Mouse (Mus musculus) heart, adult 18-20 months (tissue): ENCODE measurements at regions not wholly inside any gene's neighbourhood (a gene's known extent, or its start where the extent isn't known, plus 50 kb on each side); places are given as distances from the start of the nearest gene placed in this dataset.

Source experiments
- DNase-seq, 2 experiments: peaks; one replicate each; pipeline ENCODE4 v3.0.0; 2021 to 2022; ENCODE audit warnings: mixed read lengths in 1 of 2

DNA sequence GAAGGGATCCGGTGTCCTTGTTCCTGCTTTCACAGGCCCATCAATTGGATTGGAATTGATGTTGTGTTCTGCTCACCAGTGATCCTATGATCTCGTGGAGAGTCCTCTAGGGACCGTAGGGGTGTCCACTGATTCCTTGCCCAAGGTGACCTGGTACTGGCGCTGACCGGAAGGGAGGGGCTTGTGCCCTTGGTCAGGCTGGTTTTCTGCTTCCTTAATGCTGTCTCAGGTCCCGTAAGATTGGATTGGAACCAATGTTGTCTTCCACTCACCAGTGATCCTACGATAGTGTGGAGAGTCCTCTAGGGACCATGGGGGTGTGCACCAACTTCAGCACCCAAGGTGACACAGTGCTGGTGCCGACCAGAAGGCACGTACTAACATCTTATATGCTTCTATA, 324.9 kb upstream of the Ptchd4 start:
- no peak for DNase-seq

DNA sequence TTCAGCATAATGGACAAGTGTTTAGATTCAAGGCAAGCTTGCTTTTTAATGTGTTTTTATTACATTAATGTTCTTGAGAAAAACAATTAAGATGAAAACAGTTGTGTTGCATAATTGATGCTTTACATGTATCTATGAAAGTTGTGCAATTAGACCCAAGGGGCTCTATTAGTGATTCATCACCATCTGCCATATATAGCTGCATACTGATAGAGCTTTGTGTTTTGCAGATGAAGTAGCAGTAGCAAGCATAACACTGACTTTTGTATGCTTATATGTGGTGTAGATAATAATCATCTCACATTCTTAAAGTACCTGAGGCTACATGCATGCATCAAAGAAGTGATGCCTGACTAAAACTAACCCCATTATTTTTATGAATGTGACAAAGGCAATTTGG, 307.3 kb upstream of the Ptchd4 start:
- DNase-seq: no peak

DNA sequence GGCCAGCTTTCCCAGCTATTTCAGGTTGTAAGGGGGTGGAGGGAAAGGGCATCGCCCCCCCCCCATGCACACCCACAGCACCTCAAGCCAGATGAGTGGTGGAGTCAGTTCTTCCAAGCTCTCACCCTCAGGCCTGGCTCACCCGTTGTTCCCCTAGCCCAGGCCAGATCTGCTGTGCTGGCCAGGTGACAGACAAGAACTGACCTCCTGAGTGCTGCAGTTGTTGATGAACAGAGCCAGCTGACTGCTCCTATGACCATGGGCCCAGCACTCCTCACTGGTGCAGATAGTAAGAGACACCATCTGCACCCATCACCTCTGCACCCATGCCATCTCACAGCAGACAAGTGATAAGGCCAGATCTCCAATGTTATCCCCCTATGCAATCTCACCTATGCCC, 291.5 kb upstream of the Ptchd4 start:
- no peak for DNase-seq

DNA sequence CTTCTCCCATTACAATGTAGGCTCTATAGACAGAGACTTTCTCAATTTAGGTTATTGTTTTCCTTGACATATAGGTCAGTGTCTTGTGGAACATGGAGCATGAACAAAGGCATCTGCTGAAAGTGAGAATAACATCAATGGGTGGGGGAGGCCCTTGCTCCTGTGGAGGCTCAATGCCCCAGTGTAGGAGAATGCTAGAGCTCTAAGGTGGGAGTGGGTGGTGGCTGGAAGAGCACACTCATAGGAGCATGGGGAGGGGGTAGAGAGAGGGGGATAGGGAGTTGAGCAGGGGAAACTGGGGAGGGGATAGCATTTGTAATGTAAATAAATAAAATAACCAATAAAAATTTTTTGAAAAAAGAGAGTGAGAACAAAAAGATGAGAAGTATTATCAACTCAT, 288.5 kb upstream of the Ptchd4 start:
- DNase-seq: no peak

DNA sequence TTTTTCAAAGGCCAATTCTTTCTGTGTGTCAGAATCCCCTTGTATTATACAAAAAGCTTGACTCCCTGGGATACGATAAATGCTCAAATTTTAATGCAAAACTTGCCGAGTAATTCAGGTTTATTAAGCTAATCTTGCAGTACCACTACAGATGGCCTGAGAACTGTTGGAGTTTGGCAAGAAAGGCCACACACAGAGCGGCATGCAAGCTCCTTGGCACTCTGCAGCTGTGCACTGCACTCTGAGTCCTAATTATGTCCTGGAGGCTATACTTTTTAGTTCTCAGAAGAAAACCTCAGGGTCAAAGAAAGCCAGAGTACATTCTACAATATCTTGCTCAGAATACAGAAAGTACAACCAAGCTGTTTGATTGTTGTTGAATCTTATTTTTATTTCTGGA, 286.3 kb upstream of the Ptchd4 start:
- DNase-seq: no peak

DNA sequence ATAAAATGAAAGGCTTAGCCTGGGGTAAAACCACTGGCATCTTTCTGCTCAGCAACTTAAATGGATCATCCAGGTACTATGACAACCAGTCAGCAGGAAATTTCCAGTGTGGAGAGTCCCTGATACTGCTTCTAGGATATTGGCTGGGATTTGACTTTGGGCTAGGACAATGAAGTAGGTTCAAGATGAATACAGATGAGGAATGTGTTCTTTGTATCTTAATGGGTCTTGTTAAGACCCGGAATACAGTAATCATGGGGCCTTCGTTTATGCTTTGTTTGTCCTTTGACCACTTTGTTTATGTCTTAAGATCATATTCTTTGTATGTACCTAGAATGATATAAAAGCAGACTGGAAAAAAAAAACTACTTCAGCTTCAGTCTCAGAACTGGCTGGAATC, 278.7 kb upstream of the Ptchd4 start:
- DNase-seq: no peak

DNA sequence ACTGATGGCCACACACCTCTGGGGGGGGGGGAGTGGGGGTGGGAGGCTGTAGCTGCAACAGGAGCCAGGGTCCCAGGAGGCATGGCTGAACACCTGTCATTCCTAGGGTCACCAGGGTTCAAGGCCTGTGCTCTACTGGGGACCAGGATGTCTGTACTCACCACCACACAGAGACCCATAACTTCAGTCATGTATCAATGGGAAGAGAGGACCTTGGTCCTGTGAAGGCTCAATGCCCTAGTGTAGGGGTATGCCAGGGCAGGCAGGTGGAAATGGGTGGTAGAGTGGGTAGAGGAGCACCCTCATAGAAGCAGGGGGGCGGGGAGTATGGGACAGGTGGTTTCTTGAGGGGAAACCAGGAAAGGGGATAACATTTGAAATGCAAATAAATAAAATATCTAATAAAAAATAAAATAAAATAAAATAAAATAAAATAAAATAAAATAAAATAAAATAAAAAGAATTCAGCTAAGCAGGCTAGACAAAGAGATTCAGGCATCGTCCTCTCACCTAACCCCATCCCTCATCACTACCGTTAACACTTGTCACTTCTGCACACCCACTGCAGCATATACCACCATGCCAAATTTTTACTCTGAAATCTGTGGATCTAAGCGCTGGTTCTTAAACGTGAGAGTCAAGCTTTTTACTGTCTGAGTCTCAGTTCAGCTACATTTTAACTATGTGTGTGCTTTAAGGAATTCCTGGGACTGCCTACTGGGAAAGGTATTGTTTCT, 265.8 kb upstream of the Ptchd4 start:
- no peak for DNase-seq

DNA sequence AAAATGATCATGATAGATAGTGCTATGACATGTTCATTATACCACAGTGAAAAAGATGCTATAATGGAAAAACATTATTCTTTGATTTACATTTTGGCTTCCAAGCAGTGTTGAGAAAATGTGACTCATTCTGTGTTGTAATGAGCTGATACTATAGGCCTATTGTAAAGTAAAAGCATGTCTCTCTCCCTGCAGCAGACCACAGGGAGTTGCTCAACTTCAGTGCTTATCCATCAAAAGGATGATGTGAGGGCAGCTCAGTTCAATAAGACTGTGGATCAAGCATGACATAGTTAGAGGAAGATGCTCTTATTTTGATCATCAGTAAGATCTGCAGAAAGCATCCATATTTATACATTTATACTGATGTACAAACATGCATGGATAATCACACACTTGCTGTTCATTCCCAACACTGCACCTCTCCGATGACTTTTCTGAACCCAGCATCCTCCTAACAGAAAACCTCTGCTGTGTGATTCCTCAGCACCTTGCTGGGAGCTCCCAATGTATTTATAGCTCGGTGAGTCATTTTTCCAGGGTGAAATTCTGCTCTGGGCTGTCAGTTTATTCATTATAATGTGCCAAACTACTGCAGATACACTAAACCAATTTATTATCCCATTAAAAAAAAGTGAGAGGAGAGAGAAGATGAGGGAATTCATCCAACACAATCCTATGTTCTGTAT, 224.8 kb upstream of the Ptchd4 start:
- DNase-seq: no peak

DNA sequence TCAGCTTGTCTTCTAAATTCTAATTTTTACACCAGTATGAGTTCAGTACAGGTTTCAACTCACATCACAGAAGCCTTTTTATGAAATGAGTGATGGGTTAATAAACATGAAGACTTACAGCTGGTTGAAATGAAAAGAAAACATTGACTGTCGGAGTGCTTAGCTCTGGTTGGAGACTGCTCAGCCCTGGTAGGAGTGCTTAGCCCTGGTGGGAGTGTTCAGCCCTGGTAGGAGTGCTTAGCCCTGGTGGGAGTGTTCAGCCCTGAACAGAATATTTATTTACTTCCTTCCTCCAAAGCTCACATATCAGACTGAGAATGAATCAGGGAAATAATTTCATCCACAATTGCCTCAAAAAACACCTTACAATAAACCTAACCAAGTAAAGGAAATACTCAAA, 202.1 kb upstream of the Ptchd4 start:
- DNase-seq: no peak

DNA sequence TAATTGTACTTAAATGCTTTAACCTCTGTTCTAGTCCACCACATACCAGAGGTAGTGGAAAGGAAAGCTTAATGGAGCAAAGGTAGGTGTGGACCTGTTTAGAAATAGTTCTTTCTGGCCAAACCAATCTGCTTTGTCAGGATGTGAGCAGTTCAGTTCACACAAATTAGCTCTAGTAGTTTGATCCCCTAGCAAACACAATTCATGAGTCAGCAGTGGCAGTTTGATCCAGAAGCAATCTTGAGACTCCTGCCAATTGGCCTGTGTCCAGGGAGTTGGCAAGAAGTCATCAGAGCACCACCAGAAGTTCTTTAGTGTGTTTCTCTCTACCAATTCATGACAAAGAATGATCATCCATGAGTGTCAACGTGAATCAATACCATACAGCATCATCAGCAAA, 195.0 kb upstream of the Ptchd4 start:
- no peak for DNase-seq

DNA sequence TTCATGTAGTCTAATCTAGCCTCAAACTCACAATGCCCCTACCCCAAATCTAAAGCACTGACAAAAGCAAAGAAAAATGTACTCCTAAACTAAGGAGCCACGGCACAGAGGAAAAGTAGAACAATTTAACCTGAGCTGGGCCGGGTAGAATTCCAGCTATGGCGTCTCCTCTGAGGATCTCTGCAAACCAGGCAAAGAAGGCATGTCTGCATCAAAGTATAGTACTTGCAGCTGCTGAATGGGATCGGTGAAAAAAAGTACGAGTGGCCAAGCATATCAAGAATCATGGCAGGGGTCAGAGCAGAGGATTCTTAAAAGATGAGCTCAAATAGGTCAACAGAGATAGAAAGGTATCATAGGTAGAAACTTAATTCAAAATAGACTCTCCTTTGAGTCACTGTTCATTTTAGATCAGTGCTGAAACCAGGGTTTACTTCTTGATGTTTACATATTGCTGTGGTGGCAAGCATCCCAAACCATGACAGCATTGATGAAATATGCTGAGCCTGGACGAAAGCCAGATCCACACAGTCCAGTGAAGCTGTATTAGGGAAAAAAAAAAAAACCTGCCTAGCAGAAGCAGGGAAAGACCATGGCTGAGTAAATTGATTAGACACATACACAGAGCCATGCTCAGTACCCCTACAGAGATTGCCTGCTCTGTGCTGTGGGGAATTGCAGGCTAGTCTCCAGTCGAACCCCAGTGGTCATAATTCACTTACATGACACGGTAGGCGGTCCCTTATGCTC, 189.1 kb upstream of the Ptchd4 start:
- DNase-seq: peak; percentile 7 to 8

DNA sequence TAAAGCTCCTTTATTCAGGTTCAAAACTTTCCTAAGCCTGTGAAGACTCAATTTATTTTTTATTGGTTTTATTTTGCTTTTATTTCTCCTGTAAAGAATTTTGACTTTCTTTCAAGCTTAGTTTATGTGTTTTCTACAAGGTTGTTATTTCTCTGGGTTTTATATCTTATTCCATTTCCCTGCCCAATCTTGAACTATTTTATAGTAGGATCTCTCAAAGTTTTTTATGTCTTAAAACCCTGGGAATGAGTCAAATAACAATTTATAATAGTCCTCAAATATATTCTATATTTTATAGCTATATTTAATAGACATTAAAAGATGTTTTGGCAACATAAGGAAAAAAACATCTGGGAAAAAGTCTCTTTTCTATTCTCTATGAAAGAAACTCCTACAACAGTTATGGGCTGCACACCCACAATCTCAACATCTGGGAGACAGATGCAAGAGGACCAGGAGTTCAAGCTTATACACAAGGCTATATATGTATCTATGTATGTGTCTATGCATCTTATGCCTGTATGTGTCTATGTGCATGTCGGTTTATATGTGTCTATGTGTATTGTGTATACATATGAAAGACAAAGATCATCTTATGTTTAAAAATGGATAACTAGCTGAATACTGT, 146.2 kb upstream of the Ptchd4 start:
- no peak for DNase-seq

DNA sequence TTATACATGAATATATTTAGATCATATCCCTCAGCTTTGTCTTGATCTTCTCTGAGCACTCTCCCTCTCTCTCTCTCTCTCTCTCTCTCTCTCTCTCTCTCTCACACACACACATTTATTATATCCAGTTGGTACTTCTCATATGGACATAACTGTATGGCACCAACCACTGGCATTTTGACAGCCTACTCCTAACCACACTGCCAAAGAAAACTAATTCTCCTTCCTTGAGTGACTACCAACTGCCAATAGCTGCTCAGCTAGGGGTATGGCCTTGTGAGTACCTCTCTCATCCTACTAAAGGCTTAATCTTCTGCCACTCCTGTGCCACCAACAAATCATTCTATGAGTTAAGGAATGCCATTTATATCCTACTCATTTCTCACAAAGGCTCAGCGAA, 127.2 kb upstream of the Ptchd4 start:
- DNase-seq: no peak

DNA sequence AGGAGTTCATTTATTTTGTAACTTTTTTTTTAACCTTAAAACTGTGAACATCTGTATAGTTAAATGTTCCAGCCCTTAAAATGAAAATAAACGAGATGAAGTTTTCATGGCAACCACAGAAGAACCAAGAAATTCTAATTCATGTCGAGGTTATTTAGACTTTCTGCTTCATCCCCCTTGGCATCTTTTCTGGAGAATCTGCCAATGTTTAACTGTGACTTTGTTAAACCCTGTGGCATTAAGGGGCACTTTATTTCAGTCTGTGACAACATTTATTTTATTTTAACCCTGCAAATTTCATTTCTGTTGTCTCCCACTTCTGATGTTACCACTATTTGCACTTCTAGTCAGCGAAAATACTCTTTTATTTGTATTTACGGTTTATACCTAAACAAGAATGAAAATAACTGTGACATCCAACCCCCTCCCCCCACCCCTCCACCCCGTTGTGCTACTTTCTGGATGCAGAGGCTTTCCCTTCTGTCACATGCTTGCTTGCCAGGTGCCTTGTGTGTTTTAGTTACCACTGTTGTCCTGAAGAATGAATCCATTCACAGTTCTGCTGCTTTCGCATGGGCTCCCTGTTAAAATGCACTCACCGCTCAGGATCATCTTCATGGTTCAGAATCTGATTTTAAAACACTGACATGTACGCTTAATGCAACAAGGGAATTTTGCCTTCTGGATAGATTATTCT, 125.4 kb upstream of the Ptchd4 start:
- DNase-seq: no peak
